Mouse (Mus musculus) limb, embryonic 14.5 days (tissue): ENCODE results near the gene Ttc39a. TPM values are rescaled to one million over a fixed set of nuclear protein-coding genes. Genes with fewer than 3 reads are reported as not detected.

Experiments
- ATAC-seq: fragments of 200-750 bp; cut with Nextera tagmentation; 2 replicates; pipeline ENCODE4 v1.8.0; 2017; ENCODE audit warnings: low read depth, moderate number of reproducible peaks, moderate TSS enrichment; ENCODE audit not compliant: low FRiP score
- DNase-seq: peaks from one replicate; pipeline ENCODE4 v3.0.0-alpha.2; 2015; ENCODE audit warnings: low spot score
- H3K27ac ChIP-seq: fragments of 300-500 bp; sonication (generic); replicated peaks from 2 replicates; pipeline ENCODE4 v1.5.1; 2014; ENCODE audit warnings: low read depth, mild to moderate bottlenecking, low read length, moderate library complexity, mixed read lengths
- H3K27me3 ChIP-seq: fragments of 300-500 bp; sonication (generic); 2 replicates; pipeline ENCODE4 v1.6.1; 2014; ENCODE audit warnings: low read length, mixed read lengths; ENCODE audit not compliant: control insufficient read depth, insufficient read depth
- H3K36me3 ChIP-seq: fragments of 300-500 bp; sonication (generic); 2 replicates; pipeline ENCODE4 v1.6.1; 2014; ENCODE audit warnings: mild to moderate bottlenecking, low read length, moderate library complexity, mixed read lengths; ENCODE audit not compliant: control insufficient read depth, insufficient read depth
- H3K4me1 ChIP-seq: fragments of 300-500 bp; sonication (generic); 2 replicates; pipeline ENCODE4 v1.6.1; 2014; ENCODE audit warnings: antibody characterized with exemption, low read length, mixed read lengths; ENCODE audit not compliant: control insufficient read depth, insufficient read depth
- H3K4me2 ChIP-seq: fragments of 300-500 bp; sonication (generic); replicated peaks from 2 replicates; pipeline ENCODE4 v1.6.1; 2014; ENCODE audit warnings: low read depth, mild to moderate bottlenecking, low read length, moderate library complexity; ENCODE audit not compliant: severe bottlenecking
- H3K4me3 ChIP-seq: fragments of 300-500 bp; sonication (generic); replicated peaks from 2 replicates; pipeline ENCODE4 v1.5.1; 2014; ENCODE audit warnings: low read length
- H3K9ac ChIP-seq: fragments of 300-500 bp; sonication (generic); 2 replicates; pipeline ENCODE4 v1.6.1; 2014; ENCODE audit warnings: mild to moderate bottlenecking, low read depth, low read length, moderate library complexity; ENCODE audit not compliant: severe bottlenecking
- H3K9me3 ChIP-seq: fragments of 300-500 bp; sonication (generic); 2 replicates; pipeline ENCODE4 v1.6.1; 2016; ENCODE audit warnings: low read length; ENCODE audit not compliant: control insufficient read depth
- POLR2A ChIP-seq: fragments of 200-500 bp; IDR thresholded peaks from 2 replicates; pipeline ENCODE4 v1.8.0; 2012; ENCODE audit warnings: inconsistent platforms, mild to moderate bottlenecking, moderate library complexity, borderline replicate concordance; ENCODE audit not compliant: insufficient read depth, insufficient read length; ENCODE audit errors: extremely low read depth
- WGBS: fragments of 180-500 bp; shearing (Covaris S2); extraction: QIAGEN DNeasy Blood & Tissue Kit; methylation state at CpG from one replicate; pipeline ENCODE4 v1.1.7; 2014; 5-methylcytosine and 5-hydroxymethylcytosine counted together
- polyA plus RNA-seq, 2 experiments: library from polyadenylated mRNA; depleted of rRNA in 1 of 2; stranded (reverse) in 1 of 2; unstranded in 1 of 2; fragments of >200 nt; fragmentation: Nextera tagmentation in 1 of 2; extraction: Ambion mirVana in 1 of 2; gene quantifications; 2 replicates each; pipeline versions ENCODE4 v1.2.1 to v1.2.3; 2012 to 2014

Ttc39a gene
- polyA plus RNA-seq, 2 experiments = 4.3 to 5.4 TPM

DNA sequence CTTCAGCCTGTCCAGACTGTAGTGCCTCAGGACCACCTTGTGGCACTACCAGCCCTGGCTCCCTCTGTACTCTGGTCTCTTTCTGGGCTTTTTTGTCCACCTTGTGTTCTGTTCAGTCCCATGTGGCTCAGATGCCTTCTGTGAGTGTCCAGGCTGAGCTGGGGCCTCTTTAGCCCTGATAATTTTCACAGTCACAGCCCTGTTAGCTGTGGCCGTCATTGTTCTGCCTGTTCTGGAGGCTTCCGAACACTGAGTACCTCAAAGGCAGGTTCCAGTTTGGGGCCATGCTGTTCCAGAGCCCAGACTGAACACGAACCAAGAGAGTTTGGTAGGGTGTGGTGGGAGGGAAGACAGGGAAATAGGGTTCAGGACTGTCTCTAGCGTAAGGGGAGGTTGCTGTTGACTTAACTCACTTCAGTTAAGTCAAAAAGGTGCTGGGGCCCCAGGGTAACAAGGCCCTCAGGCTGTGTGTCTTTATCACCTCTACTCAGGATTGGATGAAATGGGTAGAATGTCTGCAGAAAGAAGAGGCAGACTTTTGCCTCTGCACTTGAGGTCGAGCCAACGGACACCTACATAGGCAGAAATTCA lies 5.0 kb downstream of the Ttc39a start:
- TF ChIP-seq POLR2A = no peak
- ATAC-seq = no peak
- 83% methylated on average over 6 of the region's 6 CpGs for WGBS

DNA sequence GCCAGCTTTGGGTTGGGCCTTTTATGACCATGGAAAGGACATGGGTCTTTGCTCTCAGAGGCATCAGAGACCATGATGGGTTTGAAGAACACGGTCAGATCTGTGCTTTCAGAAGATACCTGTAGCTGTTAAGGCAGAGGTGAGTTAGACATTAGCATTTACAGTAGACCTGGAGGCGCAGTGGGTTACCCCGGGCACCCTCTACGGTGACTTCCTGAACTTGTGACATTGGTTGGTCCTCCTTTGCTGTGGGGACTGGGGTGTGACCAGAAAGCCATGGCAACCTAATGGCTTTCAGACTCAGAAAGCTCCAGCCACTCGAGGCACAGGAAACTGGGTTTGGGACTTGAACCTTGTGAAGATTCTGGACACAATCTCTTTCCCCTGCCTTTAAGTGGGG lies 5.8 kb downstream of the Ttc39a start:
- Histone ChIP-seq H3K36me3 (no peaks in the 10 kb centered on the region), H3K4me2 (no peak overlapping the region), H3K9me3 (no peaks in the 10 kb centered on the region), H3K27ac (no peak overlapping the region), H3K4me3 (no peak overlapping the region), H3K4me1 (peaks cover 5% of the 10 kb centered on the region), H3K27me3 (no peaks in the 10 kb centered on the region), H3K9ac (no peak overlapping the region)
- no peak for TF ChIP-seq POLR2A
- DNase-seq (no peak), ATAC-seq (no peak)
- WGBS = 86% methylated on average over 5 of the region's 5 CpGs

More for the DNA sequence above, 5.0 kb downstream of the Ttc39a start:
- no peak overlapping the region for H3K4me2 ChIP-seq
- no peak overlapping the region for H3K9ac ChIP-seq
- H3K27ac ChIP-seq = no peak overlapping the region
- no peaks in the 10 kb centered on the region for H3K27me3 ChIP-seq
- H3K4me3 ChIP-seq = no peak overlapping the region
- no peaks in the 10 kb centered on the region for H3K36me3 ChIP-seq
- no peak for DNase-seq
- no peaks in the 10 kb centered on the region for H3K9me3 ChIP-seq
- H3K4me1 ChIP-seq = peaks cover 7% of the 10 kb centered on the region

DNA sequence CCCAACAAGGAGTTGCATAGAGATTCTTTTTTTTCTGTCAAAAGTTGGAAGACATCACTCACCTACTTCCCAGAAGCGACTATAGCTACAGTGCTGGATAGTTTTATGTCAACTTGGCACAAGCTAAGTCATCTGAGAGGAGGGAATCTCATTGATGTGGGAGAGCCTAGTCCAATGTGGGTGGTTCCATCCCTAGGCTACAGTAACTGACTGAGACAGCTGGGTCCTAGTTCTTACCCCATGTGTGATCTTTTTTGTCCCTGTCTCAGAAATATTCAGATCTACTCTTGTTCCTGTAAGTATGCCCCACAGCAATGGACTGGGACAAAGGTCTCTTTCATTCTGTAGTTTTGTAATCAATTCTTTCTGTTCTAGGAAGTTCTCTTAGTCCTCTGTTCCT lies 11.6 kb downstream of the Ttc39a start:
- WGBS = 78% methylated on average over 1 of the region's 1 CpGs
- Histone ChIP-seq H3K36me3 (no peaks in the 10 kb centered on the region), H3K4me3 (no peak overlapping the region), H3K9ac (no peak overlapping the region), H3K27me3 (no peaks in the 10 kb centered on the region), H3K9me3 (no peaks in the 10 kb centered on the region), H3K27ac (no peak overlapping the region), H3K4me1 (no peaks in the 10 kb centered on the region), H3K4me2 (no peak overlapping the region)
- ATAC-seq (no peak), DNase-seq (no peak)
- TF ChIP-seq POLR2A = no peak

DNA sequence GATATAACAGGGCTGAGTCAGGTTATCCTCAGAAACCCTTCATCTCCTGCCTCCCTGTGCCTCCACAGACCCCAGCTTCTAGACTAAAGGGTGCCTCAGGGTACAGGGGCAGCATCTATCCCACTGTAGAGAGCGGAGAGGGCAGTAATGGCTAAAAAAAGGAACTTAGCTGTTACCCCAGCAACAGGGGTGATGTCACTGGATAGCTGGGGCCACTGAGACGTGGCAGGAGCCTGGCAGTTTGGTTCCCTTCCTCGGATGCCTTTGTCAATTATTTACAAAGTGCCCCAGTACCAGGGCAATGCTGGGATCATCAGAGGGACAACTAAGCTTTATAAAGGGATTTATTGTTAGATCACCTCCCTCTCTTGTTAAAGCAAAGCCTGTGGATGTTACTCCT lies 12.6 kb downstream of the Ttc39a start:
- ATAC-seq (no peak), DNase-seq (no peak)
- Histone ChIP-seq H3K4me1 (no peaks in the 10 kb centered on the region), H3K9ac (no peak overlapping the region), H3K4me2 (no peak overlapping the region), H3K36me3 (no peaks in the 10 kb centered on the region), H3K4me3 (no peak overlapping the region), H3K27ac (no peak overlapping the region), H3K27me3 (no peaks in the 10 kb centered on the region), H3K9me3 (no peaks in the 10 kb centered on the region)
- 43% methylated on average over 3 of the region's 3 CpGs for WGBS
- no peak for TF ChIP-seq POLR2A

DNA sequence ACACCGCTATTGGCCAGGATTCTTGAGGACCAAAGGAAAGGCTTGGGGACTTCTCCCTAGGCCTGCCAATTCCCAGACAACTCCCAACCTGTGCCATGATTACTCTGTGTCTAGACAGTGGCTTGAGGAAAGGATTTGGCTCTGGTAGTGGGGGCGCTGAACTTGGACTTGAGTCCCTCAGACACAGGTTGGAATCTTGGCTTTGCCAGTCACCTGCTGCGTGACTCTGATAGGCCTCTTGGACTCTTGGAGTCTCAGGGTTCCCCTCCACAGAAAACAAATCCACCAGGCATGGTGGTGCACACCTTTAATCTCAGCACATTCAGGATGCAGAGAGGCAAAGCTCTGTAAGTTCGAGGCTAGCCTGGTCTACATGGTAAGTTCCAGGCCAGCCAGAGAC lies 13.1 kb downstream of the Ttc39a start:
- WGBS = 85% methylated on average over 4 of the region's 4 CpGs
- ATAC-seq = no peak
- no peaks in the 10 kb centered on the region for H3K36me3 ChIP-seq
- H3K9ac ChIP-seq = no peak overlapping the region
- H3K9me3 ChIP-seq = no peaks in the 10 kb centered on the region
- H3K4me1 ChIP-seq = no peaks in the 10 kb centered on the region
- no peak for TF ChIP-seq POLR2A
- H3K27ac ChIP-seq = no peak overlapping the region
- H3K4me3 ChIP-seq = no peak overlapping the region
- H3K27me3 ChIP-seq = no peaks in the 10 kb centered on the region
- no peak for DNase-seq
- H3K4me2 ChIP-seq = no peak overlapping the region
